Mouse (Mus musculus): ENCODE measurements around the gene Pts.

DNA sequence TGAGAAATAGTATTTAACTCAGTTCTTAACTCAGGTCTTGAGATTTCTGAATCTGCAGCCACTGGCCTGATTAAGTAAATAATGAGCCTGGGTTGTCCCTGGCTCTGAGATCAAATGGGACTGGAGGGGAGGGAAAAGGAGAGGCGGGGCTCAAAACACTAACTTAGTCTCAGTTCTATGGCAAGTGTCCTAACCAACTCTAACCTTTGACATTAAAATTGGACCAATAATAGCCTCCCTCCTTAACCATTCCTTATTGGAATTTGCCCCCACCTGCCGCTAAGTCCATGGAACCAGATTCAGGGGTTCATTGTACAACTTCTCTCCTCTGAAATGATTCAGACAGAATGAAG, 26.5 kb upstream of the Pts start, which contains the start of gene Bco2:
- TF ChIP-seq CTCF (IDR thresholded peaks at IDR 0.05): no peak
- TF ChIP-seq EP300 (IDR thresholded peaks at IDR 0.05; ENCODE audit: insufficient read depth, low read depth, low read length): no peak
- TF ChIP-seq POLR2A (IDR thresholded peaks at IDR 0.05; ENCODE audit: insufficient read depth, low read depth, low read length): no peak
